Mouse (Mus musculus) cortical plate, adult 2 months (tissue): Measurements from ENCODE around the gene Rpl18. TPM values are rescaled to one million over a fixed set of nuclear protein-coding genes. Genes with fewer than 3 reads are reported as not detected.

Source experiments
- H3K27ac ChIP-seq: fragments of 200-500 bp; 2 replicates; pipeline ENCODE4 v1.5.1; 2012; ENCODE audit warnings: low read length, control low read depth, inconsistent platforms; ENCODE audit not compliant: insufficient read depth
- H3K4me1 ChIP-seq: fragments of 200-500 bp; 2 replicates; pipeline ENCODE4 v1.6.1; 2011; ENCODE audit warnings: low read length; ENCODE audit not compliant: control insufficient read depth, insufficient read depth
- H3K4me3 ChIP-seq: fragments of 200-500 bp; 2 replicates; pipeline ENCODE4 v1.5.1; 2011; ENCODE audit warnings: mild to moderate bottlenecking, low read length, control low read depth; ENCODE audit not compliant: insufficient read depth
- CTCF ChIP-seq: fragments of 200-500 bp; IDR thresholded peaks from 2 replicates; pipeline ENCODE4 v1.5.1; 2011; ENCODE audit warnings: mild to moderate bottlenecking, control low read depth, low read length; ENCODE audit not compliant: insufficient read depth; ENCODE audit errors: extremely low read depth
- POLR2A ChIP-seq: fragments of 200-500 bp; IDR thresholded peaks from 2 replicates; pipeline ENCODE4 v1.6.1; 2011; ENCODE audit warnings: mild to moderate bottlenecking, low read length, control low read depth; ENCODE audit not compliant: insufficient read depth; ENCODE audit errors: extremely low read depth
- polyA plus RNA-seq: library from polyadenylated mRNA; depleted of rRNA; stranded (reverse); fragments of >200 nt; gene quantifications from 2 replicates; pipeline ENCODE4 v1.2.3, GENCODE M21; 2012

Rpl18 gene
- polyA plus RNA-seq, 1 experiment: 255 TPM

DNA sequence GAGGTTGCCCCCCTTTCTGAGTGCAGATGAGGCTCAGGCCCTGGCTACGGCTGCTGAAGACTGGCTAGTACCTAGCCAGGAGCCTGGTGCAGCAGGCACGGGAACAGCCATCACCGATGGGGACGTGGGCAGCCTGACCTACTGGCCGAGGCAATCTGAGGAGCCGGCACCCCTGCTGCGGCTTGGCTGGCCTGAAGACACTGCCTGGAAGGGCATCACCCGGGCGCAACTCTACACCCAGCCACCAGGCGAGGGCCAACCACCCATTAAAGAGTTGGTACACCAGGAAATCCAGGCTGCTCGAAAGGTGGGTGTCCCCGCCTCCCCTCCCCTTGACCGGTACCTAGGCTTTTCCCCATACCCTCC lies 7.1 kb downstream of the Rpl18 start:
- no peak overlapping the region for H3K27ac ChIP-seq
- H3K4me3 ChIP-seq: no peak overlapping the region
- no peaks in the 10 kb centered on the region; the same call in 1 of the 2 replicates for H3K4me1 ChIP-seq
- TF ChIP-seq POLR2A (no peak), CTCF (no peak)

DNA sequence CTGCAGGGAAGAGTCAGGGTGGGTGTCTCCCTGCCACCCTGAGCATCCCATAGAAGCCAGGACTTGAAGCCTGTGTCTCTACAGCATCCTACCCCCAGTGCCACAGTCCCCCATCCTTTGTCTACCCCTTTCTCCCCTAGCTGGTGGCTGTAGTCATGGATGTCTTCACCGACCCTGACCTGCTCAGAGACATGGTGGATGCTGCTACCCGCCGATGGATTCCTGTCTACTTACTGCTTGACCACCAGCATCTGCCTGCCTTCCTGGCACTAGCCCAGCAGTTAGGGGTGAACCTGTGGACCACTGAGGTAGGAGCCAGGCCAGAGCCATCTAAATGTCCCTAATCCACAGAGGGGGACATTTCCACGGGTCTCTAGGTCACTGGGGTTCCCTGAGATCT lies 8.0 kb downstream of the Rpl18 start:
- TF ChIP-seq POLR2A: no peak
- no peak for TF ChIP-seq CTCF
- Histone ChIP-seq H3K4me1 (no peaks in the 10 kb centered on the region; the same call in 1 of the 2 replicates), H3K4me3 (no peak overlapping the region), H3K27ac (no peak overlapping the region)

GRCm38 (mm10) chr7:45723781-45724180 lies 8.5 kb downstream of the Rpl18 start:
- Histone ChIP-seq H3K27ac (no peak overlapping the region), H3K4me1 (no peaks in the 10 kb centered on the region; the same call in 1 of the 2 replicates), H3K4me3 (no peak overlapping the region)
- no peak for TF ChIP-seq CTCF
- no peak for TF ChIP-seq POLR2A

DNA sequence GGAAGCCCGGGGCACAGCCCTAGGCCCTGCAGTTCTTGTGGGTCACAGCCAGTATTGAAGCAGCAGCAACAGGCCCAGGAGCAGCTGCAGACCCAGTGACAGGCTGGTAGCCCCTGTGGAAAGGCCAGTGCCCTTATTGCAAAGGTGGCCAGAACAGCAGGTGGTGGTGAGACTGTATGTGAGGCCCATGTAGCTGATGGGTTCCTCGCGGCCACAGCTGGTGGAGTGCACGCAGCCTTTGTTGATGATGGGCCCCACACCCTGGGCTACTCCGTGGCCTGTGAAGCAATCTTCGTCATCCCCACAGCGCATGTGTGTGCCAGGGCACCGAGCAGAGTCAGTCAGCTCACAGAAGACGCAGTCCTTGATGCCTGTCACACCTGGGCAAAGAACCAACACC lies 9.9 kb downstream of the Rpl18 start:
- TF ChIP-seq CTCF (no peak), POLR2A (no peak)
- Histone ChIP-seq H3K27ac (no peak overlapping the region), H3K4me1 (no peaks in the 10 kb centered on the region), H3K4me3 (no peak overlapping the region)

DNA sequence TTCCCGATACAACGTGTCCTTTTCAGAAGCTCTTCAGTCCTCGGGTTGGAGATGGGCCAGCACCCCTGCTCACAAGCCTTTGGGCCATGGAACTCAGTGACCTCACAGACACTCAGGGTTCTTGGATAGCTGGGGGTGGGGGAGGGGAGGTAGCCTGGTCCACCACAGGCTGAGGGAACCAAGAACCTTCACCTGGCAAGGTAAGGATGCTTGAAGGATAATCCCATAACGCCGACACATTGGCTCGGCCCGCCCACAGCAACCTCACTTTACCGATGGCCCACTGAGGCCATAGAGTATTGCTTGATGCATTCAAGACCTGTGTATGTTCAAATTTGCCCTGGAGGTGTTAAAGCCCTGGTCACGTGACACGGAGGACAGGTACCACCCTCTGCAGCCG lies 10.5 kb downstream of the Rpl18 start, which contains the start of gene Spaca4:
Spaca4 (minus strand) TSS at position 101 of the 400 bp plus-strand sequence.
- no peak within 1 kb of the TSS for H3K27ac ChIP-seq
- no peaks in the 10 kb centered on the region for H3K4me1 ChIP-seq
- TF ChIP-seq POLR2A: no peak
- no peak for TF ChIP-seq CTCF
- H3K4me3 ChIP-seq: no peak within 1 kb of the TSS

DNA sequence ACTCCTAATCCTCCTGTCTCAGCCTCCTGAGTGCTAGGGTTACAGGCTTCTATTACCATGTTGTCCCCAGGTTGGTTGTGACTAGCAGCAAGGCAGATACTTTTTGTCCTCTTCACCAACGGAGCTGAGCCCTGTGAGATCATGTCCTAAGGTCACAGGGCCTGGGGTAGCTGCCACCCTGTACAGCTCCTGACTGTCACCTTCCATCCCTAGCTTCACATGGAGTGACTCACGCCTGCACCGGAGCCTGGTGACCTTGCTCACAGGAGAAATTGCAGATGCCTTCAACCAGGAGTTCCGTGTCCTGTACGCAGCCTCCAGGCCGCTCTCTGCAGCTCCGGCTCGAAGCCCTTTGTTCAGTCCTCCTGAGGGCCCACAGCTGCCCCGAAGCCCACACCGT lies 11.2 kb downstream of the Rpl18 start:
- H3K4me3 ChIP-seq: no peak overlapping the region
- no peak for TF ChIP-seq POLR2A
- no peak for TF ChIP-seq CTCF
- no peaks in the 10 kb centered on the region for H3K4me1 ChIP-seq
- H3K27ac ChIP-seq: no peak overlapping the region

GRCm38 (mm10) chr7:45727625-45728024 lies 12.4 kb downstream of the Rpl18 start:
- TF ChIP-seq CTCF (no peak), POLR2A (no peak)
- Histone ChIP-seq H3K27ac (no peak overlapping the region), H3K4me1 (no peaks in the 10 kb centered on the region), H3K4me3 (no peak overlapping the region)

DNA sequence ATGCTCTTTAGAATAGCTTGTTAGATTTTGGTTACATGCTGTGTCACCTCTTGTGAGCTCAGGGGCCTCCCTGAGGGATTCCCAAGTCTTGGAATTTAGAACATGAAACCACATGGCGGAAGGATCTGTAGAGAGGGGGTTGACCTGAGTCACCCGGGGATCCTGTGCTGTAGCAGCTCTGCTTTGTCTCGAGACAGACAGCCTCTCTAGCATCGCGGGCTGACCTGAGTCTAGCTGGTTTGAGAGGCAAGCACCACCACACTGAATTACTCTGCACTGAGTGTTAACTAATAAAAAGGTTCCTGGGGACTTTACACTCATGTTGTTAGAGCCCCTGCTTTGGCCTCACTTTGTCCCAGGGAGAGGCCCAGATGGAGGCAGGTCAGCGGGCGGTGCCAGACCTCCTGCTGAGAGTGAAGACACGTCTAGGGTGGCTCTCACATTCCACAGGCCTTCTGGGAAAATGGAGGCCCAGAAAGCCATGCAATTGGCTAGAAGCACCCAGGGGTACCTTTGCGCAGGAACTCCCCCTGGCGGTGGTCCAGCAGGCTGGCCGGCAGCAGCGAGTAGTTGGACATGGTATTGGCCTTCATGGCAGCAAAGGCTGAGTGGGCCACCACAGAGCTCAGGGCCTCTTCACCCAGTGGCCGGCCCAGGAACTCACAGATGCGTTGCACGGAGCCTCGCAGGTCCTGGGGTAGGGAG lies 15.6 kb downstream of the Rpl18 start:
- Histone ChIP-seq H3K4me1 (no peaks in the 10 kb centered on the region), H3K27ac (no peak overlapping the region), H3K4me3 (no peak overlapping the region)
- TF ChIP-seq POLR2A (no peak), CTCF (no peak)

GRCm38 (mm10) chr7:45733477-45733876 lies 18.2 kb downstream of the Rpl18 start:
- TF ChIP-seq POLR2A: no peak
- TF ChIP-seq CTCF: no peak
- Histone ChIP-seq H3K4me3 (no peak overlapping the region), H3K27ac (no peak overlapping the region), H3K4me1 (no peaks in the 10 kb centered on the region)

DNA sequence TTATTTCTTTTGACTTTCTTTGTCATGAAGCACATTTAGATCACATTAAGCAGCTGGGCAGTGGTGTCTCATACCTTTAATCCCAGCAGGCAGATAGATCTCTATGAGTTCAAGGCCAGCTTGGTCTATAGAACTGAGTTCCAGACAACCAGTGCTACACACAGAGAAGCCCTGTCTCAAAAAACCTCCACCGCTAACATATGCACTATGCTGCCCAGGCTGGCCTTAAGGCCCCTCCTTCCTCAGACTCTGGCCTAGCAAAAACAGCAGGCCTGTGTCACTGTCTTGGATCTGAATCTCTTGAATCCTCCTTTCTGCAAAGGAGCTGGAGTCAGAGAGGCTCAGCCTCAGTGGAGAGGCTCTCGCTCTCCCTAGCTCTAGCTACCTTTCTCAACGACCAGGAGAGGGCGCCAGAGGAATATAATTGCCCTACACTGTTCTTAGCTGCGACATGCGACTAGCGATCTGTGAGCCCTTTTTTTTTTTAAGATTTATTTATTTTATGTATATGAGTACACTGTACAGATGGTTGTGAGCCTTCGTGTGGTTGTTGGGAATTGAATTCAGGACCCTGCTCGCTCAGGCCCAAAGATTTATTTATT lies 24.0 kb downstream of the Rpl18 start:
- no peaks in the 10 kb centered on the region for H3K4me1 ChIP-seq
- no peak overlapping the region for H3K27ac ChIP-seq
- no peak overlapping the region for H3K4me3 ChIP-seq
- TF ChIP-seq POLR2A (no peak), CTCF (peak; percentile 86)

GRCm38 (mm10) chr7:45739820-45740219 lies 24.6 kb downstream of the Rpl18 start:
- Histone ChIP-seq H3K4me1 (no peaks in the 10 kb centered on the region), H3K4me3 (no peak overlapping the region), H3K27ac (no peak overlapping the region)
- TF ChIP-seq POLR2A (no peak), CTCF (no peak)
